Mouse (Mus musculus) midbrain, postnatal 0 days (tissue): ENCODE measurements around the gene Cyp4f13. TPM values are rescaled to one million over a fixed set of nuclear protein-coding genes. Genes with fewer than 3 reads are reported as not detected.
A peak's percentile ranks its signal among the peaks of the same experiment; 100 is the strongest.

Experiments used
- ATAC-seq: fragments of 200-750 bp; cut with Nextera tagmentation; 2 replicates; pipeline ENCODE4 v1.8.0; 2017; ENCODE audit warnings: moderate number of reproducible peaks, mild to moderate bottlenecking, moderate TSS enrichment, moderate library complexity; ENCODE audit not compliant: low FRiP score
- DNase-seq: peaks from one replicate; pipeline ENCODE4 v3.0.0-alpha.2; 2015; ENCODE audit warnings: low spot score
- H3K27ac ChIP-seq: fragments of 300-500 bp; sonication (generic); 2 replicates; pipeline ENCODE4 v1.5.1; 2014; ENCODE audit warnings: low read depth, mild to moderate bottlenecking, low read length, mixed read lengths
- H3K27me3 ChIP-seq: fragments of 300-500 bp; sonication (generic); 2 replicates; pipeline ENCODE4 v1.6.1; 2014; ENCODE audit warnings: low read length, control low read depth, mixed read lengths; ENCODE audit not compliant: insufficient read depth
- H3K36me3 ChIP-seq: fragments of 300-500 bp; sonication (generic); 2 replicates; pipeline ENCODE4 v1.6.1; 2014; ENCODE audit warnings: low read length, control low read depth, mixed read lengths; ENCODE audit not compliant: insufficient read depth
- H3K4me1 ChIP-seq: fragments of 300-500 bp; sonication (generic); 2 replicates; pipeline ENCODE4 v1.6.1; 2014; ENCODE audit warnings: mild to moderate bottlenecking, control low read depth, antibody characterized with exemption, low read length, mixed read lengths; ENCODE audit not compliant: insufficient read depth
- H3K4me2 ChIP-seq: fragments of 300-500 bp; sonication (generic); 2 replicates; pipeline ENCODE4 v1.6.1; 2014; ENCODE audit warnings: low read depth, mild to moderate bottlenecking, low read length, mixed read lengths; ENCODE audit not compliant: poor library complexity, severe bottlenecking
- H3K4me3 ChIP-seq: fragments of 300-500 bp; sonication (generic); 2 replicates; pipeline ENCODE4 v1.5.1; 2014; ENCODE audit warnings: low read depth, mild to moderate bottlenecking, low read length, moderate library complexity
- H3K9ac ChIP-seq: fragments of 300-500 bp; sonication (generic); replicated peaks from 2 replicates; pipeline ENCODE4 v1.6.1; 2014; ENCODE audit warnings: mild to moderate bottlenecking, low read length, moderate library complexity, mixed read lengths; ENCODE audit not compliant: poor library complexity, severe bottlenecking
- H3K9me3 ChIP-seq: fragments of 300-500 bp; sonication (generic); 2 replicates; pipeline ENCODE4 v1.6.1; 2016; ENCODE audit warnings: low read length, control low read depth
- CTCF ChIP-seq: IDR thresholded peaks from 2 replicates; pipeline ENCODE4 v1.5.1; 2016; ENCODE audit warnings: antibody characterized with exemption, mild to moderate bottlenecking
- WGBS: fragments of 180-500 bp; shearing (Covaris S2); extraction: QIAGEN DNeasy Blood & Tissue Kit; methylation state at CpG from one replicate; pipeline ENCODE4 v1.1.7; 2014; 5-methylcytosine and 5-hydroxymethylcytosine counted together
- polyA plus RNA-seq: library from polyadenylated mRNA; unstranded; fragments of >200 nt; fragmentation: Nextera tagmentation; extraction: Ambion mirVana; gene quantifications from 2 replicates; pipeline ENCODE4 v1.2.1, GENCODE M21; 2015
- total RNA-seq: library from RNA; depleted of rRNA; stranded (reverse); fragments of >200 nt; gene quantifications from 2 replicates; pipeline ENCODE4 v1.2.3, GENCODE M21; 2014

Cyp4f13 gene
- total and polyA plus RNA-seq, 2 experiments from 2014 or later = 8.0 to 15.1 TPM

DNA sequence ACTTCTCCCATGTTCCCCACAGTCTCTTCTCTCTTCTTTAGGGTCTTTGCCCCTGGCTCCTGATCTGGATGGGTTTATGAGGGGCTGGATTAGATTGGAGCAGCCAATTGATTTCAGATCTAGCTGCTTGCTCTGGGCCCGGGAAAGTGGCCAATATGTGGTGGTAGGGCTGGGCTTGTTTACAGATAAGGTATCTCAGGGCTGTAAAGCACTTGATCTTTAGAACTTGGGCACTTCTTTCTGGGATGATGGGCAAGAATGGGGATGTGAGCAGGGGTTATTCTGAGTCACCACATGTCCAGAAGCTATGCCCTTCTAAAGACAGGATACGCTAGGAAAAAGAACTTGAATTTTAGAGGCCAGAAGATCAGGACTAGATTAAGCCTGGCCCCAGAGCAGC lies 28.1 kb downstream of the Cyp4f13 start:
- H3K27me3 ChIP-seq = no peaks in the 10 kb centered on the region; the same call in 1 of the 2 replicates
- no peaks in the 10 kb centered on the region for H3K36me3 ChIP-seq
- ATAC-seq (no peak), DNase-seq (no peak)
- no peak for TF ChIP-seq CTCF
- WGBS = 92% methylated on average over 2 of the region's 2 CpGs
- H3K27ac ChIP-seq = no peak overlapping the region
- no peak overlapping the region for H3K9ac ChIP-seq
- H3K4me2 ChIP-seq = no peak overlapping the region
- H3K4me1 ChIP-seq = no peaks in the 10 kb centered on the region
- no peak overlapping the region for H3K4me3 ChIP-seq
- peaks cover 6% of the 10 kb centered on the region; the same call in 1 of the 2 replicates for H3K9me3 ChIP-seq

DNA sequence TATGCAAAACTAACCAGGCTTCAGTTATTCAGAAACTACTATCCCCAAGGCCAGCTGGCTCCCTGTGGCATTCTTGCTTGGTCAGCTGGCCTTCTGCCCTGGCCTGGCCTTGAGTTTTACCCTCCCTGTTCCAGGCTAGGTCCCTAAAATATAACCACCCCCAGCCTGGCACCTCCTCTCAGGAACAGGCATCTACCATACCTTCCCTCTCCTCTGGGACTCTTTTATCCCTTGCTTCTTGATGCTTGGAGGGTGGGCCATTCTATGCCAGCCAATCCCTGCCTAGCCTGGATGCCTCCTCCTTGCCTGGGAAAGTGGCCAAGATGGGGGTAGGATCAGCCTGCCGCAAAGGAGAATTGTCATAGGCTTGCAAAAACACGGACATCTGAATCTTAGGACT lies 30.1 kb downstream of the Cyp4f13 start, which contains the start of gene Cyp4f14:
Gene Cyp4f14, minus strand, starts transcription at position 212 of the 400 bp plus-strand sequence.
- Histone ChIP-seq H3K9me3 (peaks cover 6% of the 10 kb centered on the region; the same call in 1 of the 2 replicates), H3K9ac (no peak within 1 kb of the TSS), H3K27me3 (no peaks in the 10 kb centered on the region; the same call in 1 of the 2 replicates), H3K4me3 (no peak within 1 kb of the TSS), H3K4me1 (no peaks in the 10 kb centered on the region), H3K4me2 (no peak within 1 kb of the TSS), H3K36me3 (no peaks in the 10 kb centered on the region), H3K27ac (no peak within 1 kb of the TSS)
- DNase-seq = peak; percentile 33
- no peak for ATAC-seq
- TF ChIP-seq CTCF = no peak
- 60% methylated on average over 2 of the region's 2 CpGs for WGBS

DNA sequence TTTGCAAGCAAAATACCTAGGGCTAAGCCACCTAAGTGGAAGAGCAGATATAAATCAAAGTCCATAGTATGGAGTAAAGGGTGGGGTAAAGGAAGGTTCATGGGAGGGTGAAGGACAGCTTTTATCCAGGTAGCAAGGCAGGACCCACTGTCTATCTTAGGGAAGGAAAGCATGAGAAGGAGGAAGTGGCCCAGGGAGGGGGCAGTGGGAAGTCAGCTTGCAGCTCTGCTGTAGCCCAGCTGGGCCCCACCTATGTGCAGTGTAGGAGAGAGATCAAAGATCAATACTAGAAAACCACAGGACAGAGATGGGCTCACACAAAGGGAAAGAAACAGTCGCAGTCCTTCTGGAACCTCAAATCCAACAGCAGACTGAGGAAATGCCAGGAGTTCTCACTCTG lies 31.1 kb downstream of the Cyp4f13 start:
- Histone ChIP-seq H3K4me1 (no peaks in the 10 kb centered on the region), H3K36me3 (no peaks in the 10 kb centered on the region), H3K4me2 (no peak overlapping the region), H3K9ac (no peak overlapping the region), H3K4me3 (no peak overlapping the region), H3K27me3 (no peaks in the 10 kb centered on the region; the same call in 1 of the 2 replicates), H3K9me3 (peaks cover 6% of the 10 kb centered on the region; the same call in 1 of the 2 replicates), H3K27ac (no peak overlapping the region)
- ATAC-seq (no peak), DNase-seq (no peak)
- 79% methylated on average over 1 of the region's 1 CpGs for WGBS
- TF ChIP-seq CTCF = no peak

DNA sequence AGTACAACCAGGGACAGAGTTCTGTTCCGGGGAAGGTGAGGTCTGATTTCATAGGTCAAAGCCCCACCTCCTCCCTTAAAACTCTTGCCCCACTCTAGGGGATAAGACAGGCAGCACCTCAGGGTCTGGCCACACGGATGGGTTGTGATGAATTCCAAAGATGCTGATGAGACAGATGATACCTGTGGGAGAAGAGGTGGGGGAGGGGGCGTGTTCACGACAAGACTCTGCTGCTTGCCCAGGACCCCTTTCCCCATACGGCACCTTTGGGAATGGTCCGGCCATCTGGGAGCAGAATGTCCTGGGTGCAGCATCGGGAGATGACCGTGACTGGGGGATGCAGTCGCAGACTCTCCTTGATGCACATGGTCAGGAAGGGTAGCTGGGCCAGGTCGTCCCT lies 41.0 kb downstream of the Cyp4f13 start:
- WGBS = 78% methylated on average over 10 of the region's 10 CpGs
- no peak for TF ChIP-seq CTCF

GRCm38 (mm10) chr17:32905239-32905638 lies 42.0 kb downstream of the Cyp4f13 start:
- H3K4me1 ChIP-seq = no peaks in the 10 kb centered on the region
- H3K4me3 ChIP-seq = peak overlapping the region; percentile 18
- peak overlapping the region; percentile 45 for H3K4me2 ChIP-seq
- peak; percentile 75 for TF ChIP-seq CTCF
- no peaks in the 10 kb centered on the region for H3K36me3 ChIP-seq
- H3K27ac ChIP-seq = no peak overlapping the region
- no peaks in the 10 kb centered on the region; the same call in 1 of the 2 replicates for H3K27me3 ChIP-seq
- H3K9ac ChIP-seq = no peak overlapping the region
- ATAC-seq = 0 out of 2 replicates have a peak, but pooled peaks have one; percentile 27
- DNase-seq = peak; percentile 42
- no peaks in the 10 kb centered on the region for H3K9me3 ChIP-seq
- WGBS = 16% methylated on average over 19 of the region's 19 CpGs

More for the DNA sequence above, 41.0 kb downstream of the Cyp4f13 start:
- Histone ChIP-seq H3K9ac (no peak overlapping the region), H3K4me2 (no peak overlapping the region), H3K27ac (no peak overlapping the region), H3K4me3 (no peak overlapping the region), H3K36me3 (no peaks in the 10 kb centered on the region), H3K4me1 (no peaks in the 10 kb centered on the region), H3K27me3 (no peaks in the 10 kb centered on the region; the same call in 1 of the 2 replicates), H3K9me3 (no peaks in the 10 kb centered on the region)
- ATAC-seq = no peak
- no peak for DNase-seq

DNA sequence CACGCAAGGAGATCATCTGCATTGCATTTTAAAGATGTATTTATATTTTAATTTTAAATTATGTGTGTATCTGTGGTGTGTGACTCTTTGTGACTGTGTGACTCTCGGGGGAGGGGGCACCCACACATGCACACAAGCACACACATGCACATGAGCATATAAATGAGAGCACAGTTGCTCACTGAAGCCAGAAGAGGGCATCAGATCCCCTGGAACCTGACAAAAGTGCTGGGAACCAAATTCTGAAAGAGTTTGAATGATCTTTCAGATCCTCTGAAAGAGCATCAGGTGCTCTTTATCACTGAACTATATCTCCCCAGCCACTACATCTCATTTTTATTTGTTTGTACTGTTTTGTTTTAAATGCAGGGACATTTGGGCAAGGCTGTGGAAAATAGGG lies 42.8 kb downstream of the Cyp4f13 start:
- peak; percentile 57 for TF ChIP-seq CTCF
- Histone ChIP-seq H3K4me2 (no peak overlapping the region), H3K27me3 (no peaks in the 10 kb centered on the region; the same call in 1 of the 2 replicates), H3K9me3 (no peaks in the 10 kb centered on the region), H3K36me3 (no peaks in the 10 kb centered on the region), H3K9ac (no peak overlapping the region), H3K4me1 (no peaks in the 10 kb centered on the region), H3K27ac (no peak overlapping the region), H3K4me3 (no peak overlapping the region)
- WGBS = 60% methylated on average over 2 of the region's 2 CpGs
- DNase-seq (peak; percentile 1), ATAC-seq (no peak)
